Mouse (Mus musculus) limb, embryonic 15.5 days (tissue): ENCODE results near the gene Abca8b. TPM values are rescaled to one million over a fixed set of nuclear protein-coding genes. Genes with fewer than 3 reads are reported as not detected.
A peak's percentile ranks its signal among the peaks of the same experiment; 100 is the strongest.

ENCODE experiments used
- ATAC-seq: fragments of 200-750 bp; cut with Nextera tagmentation; 2 replicates; pipeline ENCODE4 v1.8.0; 2017; ENCODE audit warnings: low read depth, moderate TSS enrichment; ENCODE audit not compliant: insufficient number of reproducible peaks, low FRiP score, low TSS enrichment
- H3K27ac ChIP-seq: fragments of 300-500 bp; sonication (generic); 2 replicates; pipeline ENCODE4 v1.5.1; 2015; ENCODE audit warnings: moderate library complexity, mild to moderate bottlenecking, inconsistent platforms
- H3K27me3 ChIP-seq: fragments of 300-500 bp; sonication (generic); 2 replicates; pipeline ENCODE4 v1.6.1; 2015; ENCODE audit warnings: inconsistent platforms
- H3K36me3 ChIP-seq: fragments of 300-500 bp; sonication (generic); 2 replicates; pipeline ENCODE4 v1.6.1; 2015; ENCODE audit warnings: inconsistent platforms
- H3K4me1 ChIP-seq: fragments of 300-500 bp; sonication (generic); 2 replicates; pipeline ENCODE4 v1.6.1; 2015; ENCODE audit warnings: inconsistent platforms
- H3K4me2 ChIP-seq: fragments of 300-500 bp; sonication (generic); 2 replicates; pipeline ENCODE4 v1.6.1; 2015; ENCODE audit warnings: mild to moderate bottlenecking, inconsistent platforms
- H3K4me3 ChIP-seq: fragments of 300-500 bp; sonication (generic); 2 replicates; pipeline ENCODE4 v1.5.1; 2015; ENCODE audit warnings: mild to moderate bottlenecking, inconsistent platforms
- H3K9ac ChIP-seq: fragments of 300-500 bp; sonication (generic); 2 replicates; pipeline ENCODE4 v1.6.1; 2015; ENCODE audit warnings: inconsistent platforms
- H3K9me3 ChIP-seq: fragments of 300-500 bp; sonication (generic); 2 replicates; pipeline ENCODE4 v1.6.1; 2016; ENCODE audit warnings: inconsistent platforms
- WGBS: fragments of 180-500 bp; shearing (Covaris S2); methylation state at CpG from one replicate; pipeline ENCODE4 v1.1.7; 2015; 5-methylcytosine and 5-hydroxymethylcytosine counted together
- polyA plus RNA-seq: library from polyadenylated mRNA; unstranded; fragments of >200 nt; fragmentation: Nextera tagmentation; extraction: Ambion mirVana; gene quantifications from 2 replicates; pipeline ENCODE4 v1.2.1, GENCODE M21; 2015

Abca8b gene
- polyA plus RNA-seq, 1 experiment from 2014 or later, result 1.4 TPM

- no peaks in the 10 kb centered on the region for H3K9me3 ChIP-seq
- peaks cover 3% of the 10 kb centered on the region; the same call in 1 of the 2 replicates for H3K4me1 ChIP-seq
- H3K9ac ChIP-seq, result no peak overlapping the region
- no peaks in the 10 kb centered on the region for H3K27me3 ChIP-seq
- no peaks in the 10 kb centered on the region for H3K36me3 ChIP-seq
- peak overlapping the region; percentile 27; the same call in 1 of the 2 replicates for H3K27ac ChIP-seq
- H3K4me3 ChIP-seq, result no peak overlapping the region
- 0 out of 2 replicates have a peak, but pooled peaks have one; percentile 24 for ATAC-seq
- no peak overlapping the region for H3K4me2 ChIP-seq
- 25% methylated on average over 2 of the region's 2 CpGs for WGBS
These were observed 85.8 kb downstream of the Abca8b start for GRCm38 (mm10) chr11:109909801-109910200.

GRCm38 (mm10) chr11:109908207-109909031 is 87.2 kb downstream of the Abca8b start:
- H3K36me3 ChIP-seq, result no peaks in the 10 kb centered on the region
- H3K27me3 ChIP-seq, result no peaks in the 10 kb centered on the region
- no peak for ATAC-seq
- H3K9me3 ChIP-seq, result no peaks in the 10 kb centered on the region
- no peak overlapping the region for H3K4me3 ChIP-seq
- WGBS, result 74% methylated on average over 10 of the region's 10 CpGs
- H3K4me1 ChIP-seq, result peaks cover 3% of the 10 kb centered on the region; the same call in 1 of the 2 replicates
- no peak overlapping the region for H3K27ac ChIP-seq
- no peak overlapping the region for H3K4me2 ChIP-seq
- no peak overlapping the region for H3K9ac ChIP-seq

GRCm38 (mm10) chr11:109907508-109907907 is 88.1 kb downstream of the Abca8b start:
- 89% methylated on average over 2 of the region's 2 CpGs for WGBS
- H3K36me3 ChIP-seq, result no peaks in the 10 kb centered on the region
- ATAC-seq, result no peak
- no peaks in the 10 kb centered on the region for H3K27me3 ChIP-seq
- no peak overlapping the region for H3K27ac ChIP-seq
- no peak overlapping the region for H3K4me3 ChIP-seq
- no peak overlapping the region for H3K4me2 ChIP-seq
- no peak overlapping the region for H3K9ac ChIP-seq
- H3K9me3 ChIP-seq, result no peaks in the 10 kb centered on the region
- H3K4me1 ChIP-seq, result peaks cover 9% of the 10 kb centered on the region; the same call in 1 of the 2 replicates

GRCm38 (mm10) chr11:109902616-109903598 is 92.7 kb downstream of the Abca8b start:
- WGBS, result 15% methylated on average over 6 of the region's 6 CpGs
- Histone ChIP-seq H3K36me3 (no peaks in the 10 kb centered on the region), H3K27me3 (no peaks in the 10 kb centered on the region), H3K4me2 (no peak overlapping the region), H3K4me1 (peaks cover 9% of the 10 kb centered on the region; the same call in 1 of the 2 replicates), H3K9ac (no peak overlapping the region), H3K9me3 (no peaks in the 10 kb centered on the region), H3K4me3 (no peak overlapping the region), H3K27ac (peak overlapping the region; percentile 74)
- ATAC-seq, result no peak

- no peak for ATAC-seq
- Histone ChIP-seq H3K27me3 (no peaks in the 10 kb centered on the region), H3K4me2 (no peak overlapping the region), H3K4me1 (peaks cover 11% of the 10 kb centered on the region; the same call in 1 of the 2 replicates), H3K9ac (no peak overlapping the region), H3K27ac (no peak overlapping the region), H3K9me3 (no peaks in the 10 kb centered on the region), H3K36me3 (no peaks in the 10 kb centered on the region), H3K4me3 (no peak overlapping the region)
- 22% methylated on average over 4 of the region's 4 CpGs for WGBS
These were observed 95.0 kb downstream of the Abca8b start for GRCm38 (mm10) chr11:109900491-109901241.

- H3K4me2 ChIP-seq, result no peak overlapping the region
- no peak for ATAC-seq
- no peaks in the 10 kb centered on the region for H3K9me3 ChIP-seq
- 93% methylated on average over 6 of the region's 6 CpGs for WGBS
- H3K4me3 ChIP-seq, result no peak overlapping the region
- no peaks in the 10 kb centered on the region for H3K27me3 ChIP-seq
- no peak overlapping the region for H3K9ac ChIP-seq
- no peak overlapping the region for H3K27ac ChIP-seq
- H3K36me3 ChIP-seq, result no peaks in the 10 kb centered on the region
- peaks cover 18% of the 10 kb centered on the region for H3K4me1 ChIP-seq
These were observed 96.7 kb downstream of the Abca8b start for GRCm38 (mm10) chr11:109898791-109899467.

- no peak overlapping the region for H3K4me3 ChIP-seq
- no peaks in the 10 kb centered on the region for H3K36me3 ChIP-seq
- no peak for ATAC-seq
- H3K27me3 ChIP-seq, result no peaks in the 10 kb centered on the region
- H3K4me1 ChIP-seq, result peaks cover 12% of the 10 kb centered on the region; the same call in 1 of the 2 replicates
- H3K4me2 ChIP-seq, result no peak overlapping the region
- H3K9ac ChIP-seq, result no peak overlapping the region
- WGBS, result 53% methylated on average over 6 of the region's 6 CpGs
- peak overlapping the region; percentile 75; the same call in 1 of the 2 replicates for H3K27ac ChIP-seq
- no peaks in the 10 kb centered on the region for H3K9me3 ChIP-seq
These were observed 99.6 kb downstream of the Abca8b start for GRCm38 (mm10) chr11:109895952-109896530.

- WGBS, result 36% methylated on average over 4 of the region's 4 CpGs
- Histone ChIP-seq H3K36me3 (no peaks in the 10 kb centered on the region), H3K4me3 (no peak overlapping the region), H3K9ac (no peak overlapping the region), H3K4me1 (peaks cover 12% of the 10 kb centered on the region; the same call in 1 of the 2 replicates), H3K9me3 (no peaks in the 10 kb centered on the region), H3K27ac (peak overlapping the region; percentile 75), H3K27me3 (no peaks in the 10 kb centered on the region), H3K4me2 (no peak overlapping the region)
- ATAC-seq, result peak; percentile 78
These were observed 100.1 kb downstream of the Abca8b start for GRCm38 (mm10) chr11:109895496-109895895.

GRCm38 (mm10) chr11:109893894-109894804 is 101.5 kb downstream of the Abca8b start:
- no peak for ATAC-seq
- Histone ChIP-seq H3K9ac (no peak overlapping the region), H3K27ac (peak overlapping the region; percentile 75), H3K4me1 (peaks cover 12% of the 10 kb centered on the region; the same call in 1 of the 2 replicates), H3K4me2 (no peak overlapping the region), H3K36me3 (no peaks in the 10 kb centered on the region), H3K4me3 (no peak overlapping the region), H3K9me3 (no peaks in the 10 kb centered on the region), H3K27me3 (no peaks in the 10 kb centered on the region)
- WGBS, result 66% methylated on average over 3 of the region's 3 CpGs

GRCm38 (mm10) chr11:109891989-109892386 is 103.7 kb downstream of the Abca8b start:
- Histone ChIP-seq H3K4me3 (no peak overlapping the region), H3K9ac (no peak overlapping the region), H3K4me1 (peaks cover 12% of the 10 kb centered on the region; the same call in 1 of the 2 replicates), H3K36me3 (no peaks in the 10 kb centered on the region), H3K27ac (no peak overlapping the region), H3K4me2 (no peak overlapping the region), H3K27me3 (no peaks in the 10 kb centered on the region), H3K9me3 (no peaks in the 10 kb centered on the region)
- no peak for ATAC-seq
- 52% methylated on average over 4 of the region's 4 CpGs for WGBS
